Mouse (Mus musculus): Measurements from ENCODE around the gene Cmas.

The Cmas gene

GRCm38 (mm10) chr6:142792241-142792968 is 35.9 kb downstream of the Cmas start:
- in situ Hi-C loops (cut with MboI, MseI), result no loop called here

GRCm38 (mm10) chr6:142793468-142793867 is 37.0 kb downstream of the Cmas start:
- in situ Hi-C loops (cut with MboI, MseI), result no loop called here

- in situ Hi-C loops (cut with MboI, MseI), result no loop called here
These were observed 38.6 kb downstream of the Cmas start for GRCm38 (mm10) chr6:142795087-142795486.

- in situ Hi-C loops (cut with MboI, MseI), result no loop called here
These were observed 39.4 kb downstream of the Cmas start for GRCm38 (mm10) chr6:142795655-142796441.

- in situ Hi-C loops (cut with MboI, MseI), result no loop called here
These were observed 41.5 kb downstream of the Cmas start for GRCm38 (mm10) chr6:142797996-142798395.

GRCm38 (mm10) chr6:142798837-142799236 is 42.4 kb downstream of the Cmas start:
- in situ Hi-C loops (cut with MboI, MseI), result no loop called here

GRCm38 (mm10) chr6:142799704-142800374 is 43.4 kb downstream of the Cmas start:
- in situ Hi-C loops (cut with MboI, MseI), result no loop called here

- in situ Hi-C loops (cut with MboI, MseI), result no loop called here
These were observed 45.2 kb downstream of the Cmas start for GRCm38 (mm10) chr6:142801687-142802086.

- in situ Hi-C loops (cut with MboI, MseI), result no loop called here
These were observed 46.4 kb downstream of the Cmas start for GRCm38 (mm10) chr6:142802617-142803525.

- in situ Hi-C loops (cut with MboI, MseI), result no loop called here
These were observed 47.9 kb downstream of the Cmas start, which contains the start of gene Sult6b2 for GRCm38 (mm10) chr6:142804402-142804801. Gene Sult6b2 (minus strand): TSS chr6:142804502.

- in situ Hi-C loops (cut with MboI, MseI), result no loop called here
These were observed 49.8 kb downstream of the Cmas start for GRCm38 (mm10) chr6:142806326-142806725.

- in situ Hi-C loops (cut with MboI, MseI), result no loop called here
These were observed 53.0 kb downstream of the Cmas start for GRCm38 (mm10) chr6:142809373-142810098.

GRCm38 (mm10) chr6:142810239-142810638 is 53.8 kb downstream of the Cmas start:
- in situ Hi-C loops (cut with MboI, MseI), result no loop called here

GRCm38 (mm10) chr6:142812969-142813368 is 56.5 kb downstream of the Cmas start:
- in situ Hi-C loops (cut with MboI, MseI), result no loop called here

GRCm38 (mm10) chr6:142814011-142814410 is 57.5 kb downstream of the Cmas start:
- in situ Hi-C loops (cut with MboI, MseI), result no loop called here

- in situ Hi-C loops (cut with MboI, MseI), result no loop called here
These were observed 58.0 kb downstream of the Cmas start for GRCm38 (mm10) chr6:142814495-142814921.

- in situ Hi-C loops (cut with MboI, MseI), result no loop called here
These were observed 59.0 kb downstream of the Cmas start for GRCm38 (mm10) chr6:142815513-142815912.

- in situ Hi-C loops (cut with MboI, MseI), result no loop called here
These were observed 61.8 kb downstream of the Cmas start for GRCm38 (mm10) chr6:142818306-142818705.

- in situ Hi-C loops (cut with MboI, MseI), result no loop called here
These were observed 66.7 kb downstream of the Cmas start for GRCm38 (mm10) chr6:142823008-142823787.

All from T-helper 17 cell (primary cell).